Mouse (Mus musculus) heart, postnatal 36 days (tissue): ENCODE measurements around the gene Abcc12. TPM values are rescaled to one million over a fixed set of nuclear protein-coding genes. Genes with fewer than 3 reads are reported as not detected.

Experiments used
- DNase-seq, 2 experiments: peaks; one replicate each; pipeline ENCODE4 v3.0.0; 2021 to 2022
- intact Hi-C: fragments of 180-260 bp; cut with DNase I; formaldehyde crosslinking; loops from one replicate; pipeline ENCODE4 v1.15.1; 2025
- microRNA-seq, 2 experiments: library from miRNA; unstranded; fragments of <30 nt; microRNA quantifications; one replicate each; pipeline ENCODE4 v1.2.0; 2021; ENCODE audit warnings: borderline number of aligned reads in 2 of 2
- total RNA-seq, 2 experiments: library from RNA; stranded (reverse); gene quantifications; 2 replicates each; pipeline ENCODE4 v1.2.3; 2021

Gene Abcc12
- total RNA-seq, 2 experiments from 2014 or later: not detected

- intact Hi-C loops: no loop called here
- no peak for DNase-seq
Observed at GRCm38 (mm10) chr8:86438983-86439299, 141.5 kb downstream of the Abcc12 start.

- DNase-seq: no peak
- intact Hi-C loops: no loop called here
Observed at GRCm38 (mm10) chr8:86438133-86438982, 142.1 kb downstream of the Abcc12 start.

GRCm38 (mm10) chr8:86437418-86437817, 143.1 kb downstream of the Abcc12 start:
- no peak for DNase-seq
- intact Hi-C loops: no loop called here

Small RNA genes lying within 50 kb of the gene (microRNA-seq; reads per million reads assigned to microRNA genes)
- gene Gm44348: 0 reads per million in 2 experiments

Other genes with a start within 250 kb of the Abcc12 start
- 10 to 100 TPM; 73.4 to 77.8 TPM for gene Lonp2, start 43.4 kb upstream of the Abcc12 start, total RNA-seq
- gene Gm10638, start 165.0 kb upstream of the Abcc12 start, total RNA-seq: 1 to 10 TPM; 3.5 to 3.8 TPM
- 10 to 100 TPM; 16.1 to 17.7 TPM for gene Siah1a, start 165.2 kb upstream of the Abcc12 start, total RNA-seq